Mouse (Mus musculus) stomach, postnatal 0 days (tissue): ENCODE measurements at regions not wholly inside any gene's neighbourhood (a gene's known extent, or its start where the extent isn't known, plus 50 kb on each side); places are given as distances from the start of the nearest gene placed in this dataset.
A peak's percentile ranks its signal among the peaks of the same experiment; 100 is the strongest.

Source experiments
- ATAC-seq: fragments of 200-750 bp; cut with Nextera tagmentation; 2 replicates; pipeline ENCODE4 v1.8.0; 2017; ENCODE audit not compliant: low FRiP score, low TSS enrichment
- DNase-seq: peaks from one replicate; pipeline ENCODE4 v3.0.0-alpha.2; 2016; ENCODE audit warnings: low spot score
- H3K27ac ChIP-seq: fragments of 300-500 bp; sonication (generic); replicated peaks from 2 replicates; pipeline ENCODE4 v1.5.1; 2014; ENCODE audit warnings: mild to moderate bottlenecking, control low read depth
- H3K27me3 ChIP-seq: fragments of 300-500 bp; sonication (generic); 2 replicates; pipeline ENCODE4 v1.6.1; 2014; ENCODE audit warnings: low read length; ENCODE audit not compliant: control insufficient read depth, insufficient read depth
- H3K36me3 ChIP-seq: fragments of 300-500 bp; sonication (generic); 2 replicates; pipeline ENCODE4 v1.6.1; 2014; ENCODE audit warnings: low read length, mixed read lengths; ENCODE audit not compliant: control insufficient read depth, insufficient read depth
- H3K4me1 ChIP-seq: fragments of 300-500 bp; sonication (generic); replicated peaks from 2 replicates; pipeline ENCODE4 v1.6.1; 2014; ENCODE audit warnings: antibody characterized with exemption; ENCODE audit not compliant: control insufficient read depth, insufficient read depth
- H3K4me2 ChIP-seq: fragments of 300-500 bp; sonication (generic); replicated peaks from 2 replicates; pipeline ENCODE4 v1.6.1; 2014; ENCODE audit warnings: low read depth, mild to moderate bottlenecking, control low read depth, moderate library complexity
- H3K4me3 ChIP-seq: fragments of 300-500 bp; sonication (generic); 2 replicates; pipeline ENCODE4 v1.5.1; 2014; ENCODE audit warnings: low read depth, low read length, control low read depth
- H3K9ac ChIP-seq: fragments of 300-500 bp; sonication (generic); 2 replicates; pipeline ENCODE4 v1.6.1; 2014; ENCODE audit warnings: mild to moderate bottlenecking, low read length, control low read depth, mixed read lengths
- H3K9me3 ChIP-seq: fragments of 300-500 bp; sonication (generic); 2 replicates; pipeline ENCODE4 v1.6.1; 2016; ENCODE audit warnings: low read length; ENCODE audit not compliant: control insufficient read depth
- CTCF ChIP-seq: IDR thresholded peaks from 2 replicates; pipeline ENCODE4 v1.5.1; 2016; ENCODE audit warnings: antibody characterized with exemption, low read depth, mild to moderate bottlenecking, moderate library complexity
- EP300 ChIP-seq: optimal IDR thresholded peaks from 2 replicates; pipeline ENCODE3; 2016; ENCODE audit warnings: antibody characterized with exemption
- WGBS: fragments of 180-500 bp; shearing (Covaris S2); extraction: QIAGEN DNeasy Blood & Tissue Kit; methylation state at CpG from one replicate; pipeline ENCODE4 v1.1.7; 2014; 5-methylcytosine and 5-hydroxymethylcytosine counted together

DNA sequence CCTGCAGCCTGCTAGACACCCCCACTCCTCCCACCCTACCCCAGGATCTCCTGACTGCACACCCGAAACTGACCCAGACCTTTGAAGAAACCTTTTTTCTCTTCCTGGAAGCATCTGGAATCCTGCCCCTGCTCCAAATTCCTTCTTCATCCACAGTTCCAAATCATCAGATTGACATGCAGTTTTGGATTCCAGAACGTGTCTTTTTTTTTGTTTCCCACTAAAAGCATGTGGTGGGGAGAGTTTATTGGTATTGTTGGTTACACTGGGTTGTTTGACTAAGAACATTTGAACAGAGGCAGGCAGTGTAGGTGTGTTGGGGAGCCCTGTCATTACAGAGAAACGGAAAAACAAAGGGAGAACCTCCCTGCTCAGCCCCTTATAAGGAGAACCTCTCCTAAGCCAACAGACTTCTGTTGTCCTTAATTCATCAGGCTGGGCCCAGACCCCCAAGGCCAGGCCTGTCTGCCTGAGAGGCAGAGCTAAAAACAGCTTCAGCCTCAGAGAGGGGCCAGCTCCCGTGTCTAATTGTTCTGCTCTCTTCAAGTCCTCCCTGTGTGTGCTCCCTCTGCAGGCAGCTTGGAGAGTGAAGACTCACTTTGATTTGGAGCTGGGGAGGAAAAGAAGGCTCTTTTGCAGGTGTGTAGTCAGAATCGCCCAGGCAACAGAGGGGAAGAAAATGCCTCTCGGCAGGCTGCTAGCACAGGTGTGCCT is 187.3 kb upstream of the Cdh5 start:
- no peaks in the 10 kb centered on the region for H3K9me3 ChIP-seq
- WGBS: 24% methylated on average over 6 of the region's 6 CpGs
- H3K4me2 ChIP-seq: no peak overlapping the region
- 0 out of 2 replicates have a peak, but pooled peaks cover 2% of the 10 kb centered on the region for H3K4me1 ChIP-seq
- no peak for TF ChIP-seq EP300
- TF ChIP-seq CTCF: peak; percentile 76
- H3K9ac ChIP-seq: no peak overlapping the region
- no peaks in the 10 kb centered on the region for H3K36me3 ChIP-seq
- DNase-seq (peak; percentile 24), ATAC-seq (peak; percentile 47; the same call in 1 of the 2 replicates)
- peak overlapping the region; percentile 56; the same call in 1 of the 2 replicates for H3K27ac ChIP-seq
- H3K27me3 ChIP-seq: no peaks in the 10 kb centered on the region
- no peak overlapping the region for H3K4me3 ChIP-seq

GRCm38 (mm10) chr8:103919324-103919723 is 182.1 kb upstream of the Cdh5 start:
- Histone ChIP-seq H3K9me3 (no peaks in the 10 kb centered on the region), H3K27me3 (no peaks in the 10 kb centered on the region), H3K4me3 (no peak overlapping the region), H3K9ac (no peak overlapping the region), H3K36me3 (no peaks in the 10 kb centered on the region), H3K4me1 (no peaks in the 10 kb centered on the region), H3K27ac (no peak overlapping the region), H3K4me2 (no peak overlapping the region)
- WGBS: 87% methylated on average over 3 of the region's 3 CpGs
- DNase-seq (no peak), ATAC-seq (no peak)
- TF ChIP-seq EP300 (no peak), CTCF (no peak)

- no peaks in the 10 kb centered on the region for H3K9me3 ChIP-seq
- H3K27ac ChIP-seq: no peak overlapping the region
- no peaks in the 10 kb centered on the region for H3K27me3 ChIP-seq
- H3K4me2 ChIP-seq: no peak overlapping the region
- TF ChIP-seq CTCF: no peak
- TF ChIP-seq EP300: no peak
- no peak overlapping the region for H3K9ac ChIP-seq
- DNase-seq (no peak), ATAC-seq (no peak)
- no peaks in the 10 kb centered on the region for H3K36me3 ChIP-seq
- no peaks in the 10 kb centered on the region for H3K4me1 ChIP-seq
- H3K4me3 ChIP-seq: no peak overlapping the region
- 94% methylated on average over 4 of the region's 4 CpGs for WGBS
Measured at GRCm38 (mm10) chr8:103921621-103922020, 179.8 kb upstream of the Cdh5 start.

DNA sequence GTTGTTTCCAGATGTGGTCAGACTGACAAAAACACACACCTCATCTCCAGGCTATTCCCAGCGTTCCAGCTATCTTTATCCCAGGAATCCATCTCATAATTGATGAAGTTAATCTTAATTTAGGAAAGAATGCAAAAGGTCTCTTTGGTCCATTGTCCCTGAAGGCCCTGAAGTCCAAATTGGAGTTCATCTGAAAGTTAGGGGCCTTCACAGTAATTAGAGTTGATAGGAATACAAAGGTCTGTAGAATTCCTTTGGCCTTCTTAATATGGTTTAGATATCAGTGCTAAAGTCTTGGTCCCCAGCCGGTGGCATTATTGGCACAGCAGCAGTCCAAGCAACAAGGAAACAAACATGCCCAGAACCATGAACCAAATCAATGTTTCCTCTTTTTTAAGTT is 178.7 kb upstream of the Cdh5 start:
- Histone ChIP-seq H3K36me3 (no peaks in the 10 kb centered on the region), H3K27ac (no peak overlapping the region), H3K4me3 (no peak overlapping the region), H3K4me1 (no peaks in the 10 kb centered on the region), H3K27me3 (no peaks in the 10 kb centered on the region), H3K4me2 (no peak overlapping the region), H3K9me3 (no peaks in the 10 kb centered on the region), H3K9ac (no peak overlapping the region)
- TF ChIP-seq CTCF: no peak
- no peak for TF ChIP-seq EP300
- DNase-seq: no peak
- ATAC-seq: no peak
- WGBS: 80% methylated on average over 2 of the region's 2 CpGs

DNA sequence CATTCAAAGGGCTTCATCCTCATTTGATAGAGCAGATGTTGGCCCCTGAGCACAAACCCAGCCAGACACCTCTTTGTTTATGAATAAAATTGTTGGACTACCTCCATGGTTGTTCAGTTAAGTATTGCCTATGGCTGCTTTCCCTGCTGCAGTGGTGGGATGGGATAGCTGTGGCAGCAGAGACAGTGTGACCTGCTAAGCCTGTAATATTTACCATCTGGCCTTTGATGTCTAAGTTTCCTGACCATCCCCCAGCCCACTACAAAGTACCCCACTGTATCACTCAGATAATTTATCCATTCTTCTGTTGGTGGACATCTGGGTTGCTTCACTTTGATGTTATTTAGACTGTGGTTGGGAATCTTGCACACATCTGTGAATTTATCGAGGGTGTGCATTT is 168.7 kb upstream of the Cdh5 start:
- no peak for DNase-seq
- no peak overlapping the region for H3K4me2 ChIP-seq
- H3K36me3 ChIP-seq: no peaks in the 10 kb centered on the region
- no peaks in the 10 kb centered on the region for H3K9me3 ChIP-seq
- 40% methylated on average over 1 of the region's 1 CpGs for WGBS
- no peak for ATAC-seq
- H3K4me3 ChIP-seq: no peak overlapping the region
- TF ChIP-seq CTCF: no peak
- no peak for TF ChIP-seq EP300
- H3K4me1 ChIP-seq: no peaks in the 10 kb centered on the region
- no peak overlapping the region for H3K9ac ChIP-seq
- no peak overlapping the region for H3K27ac ChIP-seq
- H3K27me3 ChIP-seq: no peaks in the 10 kb centered on the region

DNA sequence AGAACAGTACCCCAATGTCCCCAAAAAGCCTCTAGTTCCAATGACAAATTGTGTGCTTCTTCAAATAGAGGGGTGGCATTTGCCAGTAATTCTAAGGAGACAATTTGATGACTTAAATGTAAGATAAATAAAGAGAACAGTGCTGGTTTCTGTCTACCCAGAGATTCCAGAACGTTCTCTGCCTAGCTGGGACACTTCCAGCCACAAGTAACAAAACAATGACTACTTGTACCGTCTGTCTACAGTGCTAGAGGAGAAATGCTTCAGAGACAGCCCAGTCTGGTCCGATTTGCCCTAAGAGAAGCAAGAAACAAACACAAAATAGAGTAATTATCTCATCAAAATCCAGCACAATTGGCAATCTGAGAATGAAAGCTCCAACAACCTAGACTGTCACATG is 164.9 kb upstream of the Cdh5 start:
- H3K4me2 ChIP-seq: no peak overlapping the region
- no peak overlapping the region for H3K4me3 ChIP-seq
- no peaks in the 10 kb centered on the region for H3K27me3 ChIP-seq
- no peak for TF ChIP-seq EP300
- TF ChIP-seq CTCF: no peak
- no peak overlapping the region for H3K27ac ChIP-seq
- no peaks in the 10 kb centered on the region for H3K9me3 ChIP-seq
- no peak for ATAC-seq
- H3K9ac ChIP-seq: no peak overlapping the region
- 41% methylated on average over 3 of the region's 3 CpGs for WGBS
- no peak for DNase-seq
- H3K4me1 ChIP-seq: no peaks in the 10 kb centered on the region
- no peaks in the 10 kb centered on the region for H3K36me3 ChIP-seq
